10 mouse cellular contexts compared by ENCODE assay signal in the genomic region with DNA sequence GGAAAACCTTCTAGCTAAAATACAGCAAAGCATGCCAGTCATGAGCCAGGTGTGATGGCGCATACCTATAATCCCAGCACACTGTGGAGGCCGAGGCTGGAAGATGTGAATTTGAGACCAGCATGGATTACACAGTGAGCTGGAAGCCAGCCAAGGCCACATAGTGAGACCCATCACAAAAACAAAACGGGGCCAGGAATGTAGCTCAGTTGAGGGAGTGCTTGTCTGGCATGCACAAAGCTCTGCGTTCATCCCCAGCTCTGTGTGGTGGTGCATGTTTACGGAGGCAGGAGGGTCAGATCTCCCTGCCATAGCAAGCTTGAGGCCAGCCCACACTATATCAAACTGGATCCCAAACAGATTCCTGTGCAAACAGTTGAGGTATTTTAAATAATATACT.
DNase-seq lines count a peak whose midpoint lies in the region.
"Had no signal": no experiment of that assay in that cellular context is flagged by ENCODE, and none has a peak within 500 bp of the region (broad histone marks: within the 10 kb centered on the region; RNA-seq: fewer than 3 reads in every experiment).

No protein-coding gene starts in this region.

- DNase-seq in adrenal gland, adult 2 months, result peak; percentile 27
- no peak for DNase-seq in adrenal gland, adult 8-10 months
- peak; percentile 53 for DNase-seq in kidney, postnatal 10 days
- no peak for DNase-seq in kidney, adult 8-10 months
- DNase-seq in right cerebral cortex, postnatal 14 days, result peak; percentile 16
- DNase-seq in right cerebral cortex, postnatal 36 days (ENCODE audit: low spot score in 2 of 2), result no peak
- DNase-seq in thymus, postnatal 10 days (ENCODE audit: low spot score in 2 of 2), result no peak
- no peak for DNase-seq in liver
- DNase-seq: heart, adult 18-20 months; spleen, adult 18-20 months had no signal

Comparison
In these comparisons a context has a peak if more than half of its experiments do, and no peak if none do; other contexts are left out.
1. DNase-seq: peak in adrenal gland, adult 2 months (single experiment), kidney, postnatal 10 days (single experiment) and right cerebral cortex, postnatal 14 days (single experiment); none in adrenal gland, adult 8-10 months (single experiment), kidney, adult 8-10 months (0 of 2), right cerebral cortex, postnatal 36 days (0 of 2), thymus, postnatal 10 days (0 of 2) and liver (single experiment).